Mouse (Mus musculus) embryonic stem cell, embryonic (primary cell): ENCODE measurements around the gene Sncg.

Experiments used
- CTCF ChIA-PET, 4 experiments: fragments of 300-600 bp in 2 of 4; fragments of 350-600 bp in 2 of 4; sonication (Branson Sonifier 250); formaldehyde crosslinking; loops; one replicate each; lab custom pipeline; 2022; ENCODE audit warnings: inconsistent platforms in 2 of 4; lab: Charles Lee
- POLR2A ChIA-PET, 4 experiments: fragments of 300-600 bp in 2 of 4; fragments of 350-600 bp in 2 of 4; sonication (Branson Sonifier 250); formaldehyde crosslinking; loops; one replicate each; lab custom pipeline; 2022; ENCODE audit warnings: antibody characterized with exemption in 4 of 4, inconsistent platforms in 1 of 4; lab: Charles Lee

Sncg gene

GRCm38 (mm10) chr14:34339446-34339845 is 35.1 kb downstream of the Sncg start:
- POLR2A ChIA-PET = interaction anchor here in 2 of 4 experiments (0.6 to 61.1 kb wide), 3 partner anchors 1 to 207 kb away, joined by 4 to 2339 read pairs (median 2339); partner anchors contain the start of genes Fam25c (in 1 of the 2), Glud1 (in 1 of the 2), Mmrn2 (in 1 of the 2) and Shld2 (in 1 of the 2)
- CTCF ChIA-PET = no interaction called here

- CTCF ChIA-PET = no interaction called here
- POLR2A ChIA-PET = interaction anchor here in 3 of 4 experiments (0.5 to 61.1 kb wide), 8 partner anchors 9 to 30 kb away, joined by 5 to 2339 read pairs (median 10); partner anchors contain the start of genes Fam25c (in 1 of the 3), Mmrn2 (in 1 of the 3) and Sncg (in 1 of the 3)
Measured at GRCm38 (mm10) chr14:34332476-34332875, 42.1 kb downstream of the Sncg start.

- POLR2A ChIA-PET = interaction anchor here in 3 of 4 experiments (1.1 to 61.1 kb wide), 12 partner anchors 8 to 47 kb away, joined by 3 to 2339 read pairs (median 10); partner anchors contain the start of genes Fam25c (in 1 of the 3), Mmrn2 (in 1 of the 3) and Sncg (in 1 of the 3)
- CTCF ChIA-PET = interaction anchor here in 1 of 4 experiments (1.7 kb wide), 1 partner anchor 41 kb away, joined by 4 read pairs; no protein-coding TSS in a partner anchor
Measured at GRCm38 (mm10) chr14:34331886-34332285, 42.7 kb downstream of the Sncg start.

- ChIA-PET POLR2A (interaction anchor here (0.6 to 61.1 kb wide), 21 partner anchors 9 to 77 kb away, joined by 3 to 2339 read pairs (median 6); partner anchors contain the start of genes Glud1 (in 2 of the 4), Fam25c (in 1 of the 4), Mmrn2 (in 1 of the 4) and Shld2 (in 1 of the 4)), CTCF (interaction anchor here in 1 of 4 experiments (1.7 kb wide), 1 partner anchor 42 kb away, joined by 4 read pairs; no protein-coding TSS in a partner anchor)
Measured at GRCm38 (mm10) chr14:34330657-34331158, 43.9 kb downstream of the Sncg start.

DNA sequence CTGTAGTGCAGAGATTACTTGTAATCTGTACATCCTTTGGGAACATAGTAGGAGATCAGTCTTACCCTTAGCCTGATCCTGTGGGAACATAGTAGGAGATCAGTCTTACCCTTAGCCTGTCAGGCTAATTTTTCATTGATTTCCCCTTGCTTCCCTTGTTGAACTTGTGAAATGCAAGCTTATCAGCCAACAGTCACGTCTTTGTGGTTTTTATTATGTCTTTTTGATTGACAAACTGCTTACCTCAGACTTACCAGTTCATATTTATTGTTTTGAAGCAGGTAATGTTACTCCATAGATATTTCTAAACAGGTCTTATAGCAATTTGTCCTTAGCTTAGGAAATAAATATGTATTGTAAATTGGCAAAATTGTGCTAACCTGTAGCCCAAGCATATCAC is 47.0 kb downstream of the Sncg start:
- CTCF ChIA-PET = no interaction called here
- POLR2A ChIA-PET = interaction anchor here in 1 of 4 experiments (61.1 kb wide), 1 partner anchor 32 kb away, joined by 2339 read pairs; the partner anchor contains the start of genes Fam25c, Mmrn2 and Sncg

DNA sequence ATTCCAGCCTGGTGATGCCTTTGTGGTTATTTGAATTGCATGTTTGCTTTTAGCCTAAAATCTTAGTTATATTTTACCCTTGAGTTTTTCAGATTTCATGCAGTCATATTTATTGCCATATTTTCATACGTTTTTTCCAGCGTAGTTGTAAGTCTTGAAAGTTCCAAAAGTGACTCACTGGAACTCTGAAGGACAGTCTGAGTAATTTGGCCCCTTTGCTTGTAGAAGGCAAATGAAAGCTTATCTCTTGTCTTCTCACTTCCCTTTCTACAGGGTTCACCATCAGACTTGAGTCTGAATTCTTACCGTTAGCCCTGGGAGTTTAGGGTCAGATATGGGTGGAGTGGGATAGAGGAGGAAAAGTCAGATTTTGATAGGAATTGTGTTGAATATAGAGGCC is 48.0 kb downstream of the Sncg start:
- ChIA-PET CTCF (no interaction called here), POLR2A (interaction anchor here in 2 of 4 experiments (0.6 to 61.1 kb wide), 7 partner anchors 10 to 33 kb away, joined by 3 to 2339 read pairs (median 6); partner anchors contain the start of genes Fam25c (in 1 of the 2), Glud1 (in 1 of the 2), Mmrn2 (in 1 of the 2) and Shld2 (in 1 of the 2))

DNA sequence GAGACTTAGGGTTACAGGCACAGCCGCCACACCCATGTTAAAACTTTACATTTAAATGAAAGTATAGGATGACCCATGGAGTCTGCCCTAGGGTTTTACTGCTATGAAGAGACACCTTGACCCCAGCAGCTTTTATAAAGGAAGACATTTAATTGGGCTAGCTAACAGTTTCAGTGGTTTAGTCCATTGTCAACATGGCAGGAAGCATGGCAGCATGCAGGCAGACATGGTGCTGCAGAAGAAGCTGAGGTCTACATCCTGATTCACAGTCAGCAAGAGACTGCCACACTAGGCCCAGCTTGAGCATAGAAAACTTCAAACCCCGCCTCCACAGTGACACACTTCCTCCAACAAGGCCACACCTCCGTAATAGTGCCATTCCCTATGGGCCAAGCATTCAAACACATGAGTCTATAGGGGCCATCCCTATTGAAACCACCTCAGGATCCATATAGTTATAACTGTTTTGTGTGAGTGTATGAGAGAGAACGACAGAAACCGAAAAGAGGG is 51.0 kb downstream of the Sncg start:
- POLR2A ChIA-PET = interaction anchor here (0.7 to 61.1 kb wide), 18 partner anchors 7 to 56 kb away, joined by 3 to 2339 read pairs (median 4); partner anchors contain the start of genes Fam25c (in 1 of the 4), Mmrn2 (in 1 of the 4) and Sncg (in 1 of the 4)
- CTCF ChIA-PET = no interaction called here
